In the genomic region with DNA sequence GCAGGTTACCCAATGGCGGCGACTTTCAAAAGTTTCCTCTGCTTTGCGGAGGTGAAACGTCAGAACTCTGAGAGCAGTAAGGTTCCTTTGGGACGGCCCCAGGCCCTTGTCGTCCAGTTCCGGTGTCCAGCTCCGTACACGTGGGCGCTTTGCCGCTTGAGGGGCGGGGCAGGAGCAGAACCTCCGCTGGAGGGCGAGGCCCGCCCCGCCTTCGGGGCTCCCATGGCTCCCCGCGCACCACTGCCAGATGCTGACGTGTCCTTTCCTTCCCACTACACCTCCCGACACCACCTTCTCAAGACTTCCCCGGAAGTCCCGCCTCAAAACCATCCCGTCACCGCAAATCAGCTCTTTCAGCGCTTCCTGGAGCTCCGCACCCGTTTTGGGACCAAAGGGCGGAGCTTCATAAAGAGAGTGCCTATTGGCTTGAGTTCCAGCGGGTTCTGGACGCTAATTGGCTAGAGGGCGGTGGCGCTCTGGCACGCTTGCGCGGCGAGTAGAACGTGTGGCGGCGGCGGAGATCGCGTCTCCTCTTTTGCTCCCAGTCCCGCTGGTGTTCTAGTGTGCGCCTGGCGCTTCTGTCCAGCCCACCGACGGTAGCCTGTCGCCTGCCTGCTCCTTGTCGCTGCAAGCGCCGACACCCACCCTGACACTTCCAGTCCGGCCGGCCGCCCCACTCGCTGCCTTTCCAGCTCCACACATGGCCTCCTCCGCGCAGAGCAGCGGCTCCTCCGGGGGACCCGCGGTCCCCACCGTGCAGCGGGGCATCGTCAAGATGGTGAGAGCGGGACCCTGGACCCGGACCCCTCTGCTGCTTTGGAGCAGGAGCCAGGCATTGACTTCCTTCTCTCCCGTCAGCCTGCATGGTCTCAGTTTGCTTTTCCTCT, we compare ENCODE assay signal across 8 mouse cellular contexts. TPM values are rescaled to one million over a fixed set of nuclear protein-coding genes. Genes with fewer than 3 reads are reported as not detected.
A peak's percentile ranks its signal among the peaks of the same experiment; 100 is the strongest.
DNase-seq lines count a peak whose midpoint lies in the region; ATAC-seq lines count a peak whose summit lies in the region.

No protein-coding gene starts in this region.

- peak overlapping the region; percentile 80 for H3K9ac ChIP-seq in hindbrain, embryonic 12.5 days

- peak; percentile 100 for DNase-seq in NIH3T3 (ENCODE audit: low read depth)
- DNase-seq in cerebellum, postnatal 10 days = peak; percentile 97 to 98
- DNase-seq in frontal cortex, postnatal 10 days (ENCODE audit: low spot score in 2 of 2) = peak; percentile 98
- DNase-seq in layer of hippocampus, postnatal 14 days (ENCODE audit: low spot score in 2 of 2) = peak; percentile 96 to 99
- DNase-seq in lung, postnatal 14 days = peak; percentile 99
- peak; percentile 99 for DNase-seq in retina, adult 2 months (ENCODE audit: low read depth, low spot score)
- peak; percentile 93 to 98 for DNase-seq in thymus, postnatal 36 days

- H3K9me3 ChIP-seq in hindbrain, embryonic 12.5 days (replicated peaks) = no peaks in the 10 kb centered on the region

- H3K4me3 ChIP-seq in hindbrain, embryonic 12.5 days = peak overlapping the region; percentile 93

- H3K27me3 ChIP-seq in hindbrain, embryonic 12.5 days = no peaks in the 10 kb centered on the region

- under 1% methylated on average over 68 of the region's 68 CpGs for WGBS in hindbrain, embryonic 12.5 days

- H3K4me2 ChIP-seq in hindbrain, embryonic 12.5 days (replicated peaks) = peak overlapping the region; percentile 77

- H3K27ac ChIP-seq in hindbrain, embryonic 12.5 days = peak overlapping the region; percentile 81

- 0 out of 2 replicates have a peak, but pooled peaks cover 4% of the 10 kb centered on the region for H3K36me3 ChIP-seq in hindbrain, embryonic 12.5 days

- H3K4me1 ChIP-seq in hindbrain, embryonic 12.5 days = peaks cover 24% of the 10 kb centered on the region

- ATAC-seq in hindbrain, embryonic 12.5 days (ENCODE audit: low FRiP score) = peak; percentile 100

RNA-seq across cellular contexts. Expression of a gene that starts 5.2 kb away (rescaled TPM):
- polyA plus RNA-seq in hindbrain, embryonic 12.5 days (2016; fragmentation: Nextera tagmentation; extraction: Ambion mirVana) = 113 TPM in 2 replicates
- total RNA-seq in layer of hippocampus, postnatal 14 days (2021) = 100 to 1,000 TPM; 119 to 124 TPM

RNA-seq across cellular contexts. Expression of a gene that starts 31.0 kb away (rescaled TPM):
- not detected in 2 replicates for polyA plus RNA-seq in hindbrain, embryonic 12.5 days (2016; fragmentation: Nextera tagmentation; extraction: Ambion mirVana)
- not detected for total RNA-seq in layer of hippocampus, postnatal 14 days (2021)

RNA-seq across cellular contexts. Expression of a gene that starts 51.9 kb away (rescaled TPM):
- polyA plus RNA-seq in hindbrain, embryonic 12.5 days (2016; fragmentation: Nextera tagmentation; extraction: Ambion mirVana) = 16.0 and 16.4 TPM in 2 replicates
- total RNA-seq in layer of hippocampus, postnatal 14 days (2021) = 10 to 100 TPM; 14.7 to 15.6 TPM

RNA-seq across cellular contexts. Expression of a gene that starts 52.5 kb away (rescaled TPM):
- not detected in 2 replicates for polyA plus RNA-seq in hindbrain, embryonic 12.5 days (2016; fragmentation: Nextera tagmentation; extraction: Ambion mirVana)
- total RNA-seq in layer of hippocampus, postnatal 14 days (2021) = not detected

RNA-seq across cellular contexts. Expression of a gene that starts 56.7 kb away (rescaled TPM):
- polyA plus RNA-seq in hindbrain, embryonic 12.5 days (2016; fragmentation: Nextera tagmentation; extraction: Ambion mirVana) = 325 and 330 TPM in 2 replicates
- 100 to 1,000 TPM; 364 to 387 TPM for total RNA-seq in layer of hippocampus, postnatal 14 days (2021)

Comparison
In these comparisons a context has a peak if more than half of its experiments do, and no peak if none do; other contexts are left out.
1. Peak in every context shown above with its lines: DNase-seq, ATAC-seq, H3K4me3 ChIP-seq and H3K27ac ChIP-seq.